Mouse (Mus musculus) embryonic facial prominence, embryonic 14.5 days (tissue): Measurements from ENCODE around the gene Zfp667. TPM values are rescaled to one million over a fixed set of nuclear protein-coding genes. Genes with fewer than 3 reads are reported as not detected.
"Not testable (repeated sequence)": the region's sequence is repeated elsewhere in the genome, so short reads cannot be mapped to it uniquely, and the experiment has no call there.

ENCODE experiments used
- ATAC-seq: fragments of 200-750 bp; cut with Nextera tagmentation; 2 replicates; pipeline ENCODE4 v1.8.0; 2017; ENCODE audit warnings: low read depth, moderate number of reproducible peaks, moderate TSS enrichment
- DNase-seq: peaks from one replicate; pipeline ENCODE4 v3.0.0-alpha.2; 2015; ENCODE audit warnings: low spot score
- H3K27ac ChIP-seq: fragments of 300-500 bp; sonication (generic); replicated peaks from 2 replicates; pipeline ENCODE4 v1.5.1; 2014; ENCODE audit warnings: low read depth, mild to moderate bottlenecking, low read length, moderate library complexity
- H3K27me3 ChIP-seq: fragments of 300-500 bp; sonication (generic); replicated peaks from 2 replicates; pipeline ENCODE4 v1.6.1; 2014; ENCODE audit warnings: low read length; ENCODE audit not compliant: control insufficient read depth, insufficient read depth
- H3K36me3 ChIP-seq: fragments of 300-500 bp; sonication (generic); 2 replicates; pipeline ENCODE4 v1.6.1; 2014; ENCODE audit warnings: low read length, mixed read lengths; ENCODE audit not compliant: control insufficient read depth, insufficient read depth
- H3K4me1 ChIP-seq: fragments of 300-500 bp; sonication (generic); 2 replicates; pipeline ENCODE4 v1.6.1; 2014; ENCODE audit warnings: antibody characterized with exemption, low read length; ENCODE audit not compliant: control insufficient read depth, insufficient read depth
- H3K4me2 ChIP-seq: fragments of 300-500 bp; sonication (generic); 2 replicates; pipeline ENCODE4 v1.6.1; 2014; ENCODE audit warnings: low read depth, mild to moderate bottlenecking, low read length, moderate library complexity, mixed read lengths
- H3K4me3 ChIP-seq: fragments of 300-500 bp; sonication (generic); 2 replicates; pipeline ENCODE4 v1.5.1; 2014; ENCODE audit warnings: low read depth, mild to moderate bottlenecking, low read length
- H3K9ac ChIP-seq: fragments of 300-500 bp; sonication (generic); 2 replicates; pipeline ENCODE4 v1.6.1; 2014; ENCODE audit warnings: low read depth, mild to moderate bottlenecking, low read length, moderate library complexity, mixed read lengths
- H3K9me3 ChIP-seq: fragments of 300-500 bp; sonication (generic); 2 replicates; pipeline ENCODE4 v1.6.1; 2016; ENCODE audit warnings: low read length; ENCODE audit not compliant: control insufficient read depth
- WGBS: fragments of 180-500 bp; shearing (Covaris S2); extraction: QIAGEN DNeasy Blood & Tissue Kit; methylation state at CpG from one replicate; pipeline ENCODE4 v1.1.7; 2014; 5-methylcytosine and 5-hydroxymethylcytosine counted together
- polyA plus RNA-seq: library from polyadenylated mRNA; unstranded; fragments of >200 nt; fragmentation: Nextera tagmentation; extraction: Ambion mirVana; gene quantifications from 2 replicates; pipeline ENCODE4 v1.2.1, GENCODE M21; 2014

Zfp667 gene
- polyA plus RNA-seq, 1 experiment from 2014 or later = 11.9 TPM

DNA sequence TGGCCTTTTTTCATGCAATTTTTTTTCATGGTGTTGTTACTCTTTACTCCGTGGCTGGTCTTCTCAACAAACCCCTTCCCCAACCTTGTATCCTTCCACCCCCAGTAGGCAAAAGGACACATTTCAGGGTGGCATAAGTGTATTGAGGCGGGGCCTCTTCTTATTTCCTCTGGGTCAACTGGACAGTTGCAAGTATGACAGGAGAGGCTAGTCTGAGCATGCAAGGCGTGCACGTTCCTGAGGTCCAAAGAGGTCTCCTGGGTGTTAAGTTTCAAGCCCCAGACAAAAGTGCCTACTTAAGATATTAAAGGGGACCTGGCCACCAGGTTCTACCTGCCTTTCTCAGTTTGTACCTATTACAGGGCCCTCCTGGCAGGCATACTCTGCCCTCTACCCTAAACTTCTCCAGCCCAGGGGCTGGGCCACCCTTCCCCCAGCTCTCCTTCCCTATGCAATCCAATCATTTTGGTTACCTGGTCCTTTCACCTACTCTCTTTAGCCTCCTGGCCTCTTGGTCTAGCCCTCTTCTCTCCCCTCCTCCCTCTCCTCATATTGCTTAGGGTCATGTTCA, 1.9 kb upstream of the Zfp667 start:
- DNase-seq (no peak), ATAC-seq (no peak)
- H3K27ac ChIP-seq = no peak overlapping the region
- H3K4me1 ChIP-seq = peaks cover 12% of the 10 kb centered on the region
- H3K9ac ChIP-seq = no peak overlapping the region
- H3K4me3 ChIP-seq = no peak overlapping the region
- H3K36me3 ChIP-seq = no peaks in the 10 kb centered on the region
- WGBS = 80% methylated on average over 4 of the region's 4 CpGs
- H3K9me3 ChIP-seq = no peaks in the 10 kb centered on the region
- no peak overlapping the region for H3K4me2 ChIP-seq
- no peaks in the 10 kb centered on the region for H3K27me3 ChIP-seq

DNA sequence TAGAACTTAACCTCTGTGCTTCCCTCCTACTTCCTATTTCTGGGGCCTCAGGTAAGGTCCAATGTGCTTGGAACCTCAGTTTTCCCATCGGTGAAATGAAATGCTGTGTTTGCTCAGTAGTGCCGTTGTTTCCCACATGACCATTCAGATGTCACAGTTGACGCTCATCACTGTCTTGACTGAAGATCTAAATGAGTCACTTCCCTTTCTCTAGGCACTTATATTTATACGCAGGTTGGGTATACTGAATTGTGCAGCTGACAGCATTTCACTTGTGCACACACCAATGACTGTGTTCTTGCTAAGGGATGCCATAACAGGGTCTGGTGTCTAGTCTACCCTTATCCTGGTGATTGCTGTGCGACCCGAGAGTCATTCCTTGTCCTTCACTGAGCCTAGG, 1.0 kb upstream of the Zfp667 start:
- Histone ChIP-seq H3K9ac (no peak overlapping the region), H3K4me1 (peaks cover 12% of the 10 kb centered on the region), H3K9me3 (no peaks in the 10 kb centered on the region), H3K27ac (peak overlapping the region; percentile 88; the same call in 1 of the 2 replicates), H3K36me3 (no peaks in the 10 kb centered on the region), H3K27me3 (no peaks in the 10 kb centered on the region), H3K4me2 (peak overlapping the region; percentile 85), H3K4me3 (no peak overlapping the region)
- ATAC-seq = no peak
- DNase-seq = no peak
- WGBS = 85% methylated on average over 6 of the region's 6 CpGs

DNA sequence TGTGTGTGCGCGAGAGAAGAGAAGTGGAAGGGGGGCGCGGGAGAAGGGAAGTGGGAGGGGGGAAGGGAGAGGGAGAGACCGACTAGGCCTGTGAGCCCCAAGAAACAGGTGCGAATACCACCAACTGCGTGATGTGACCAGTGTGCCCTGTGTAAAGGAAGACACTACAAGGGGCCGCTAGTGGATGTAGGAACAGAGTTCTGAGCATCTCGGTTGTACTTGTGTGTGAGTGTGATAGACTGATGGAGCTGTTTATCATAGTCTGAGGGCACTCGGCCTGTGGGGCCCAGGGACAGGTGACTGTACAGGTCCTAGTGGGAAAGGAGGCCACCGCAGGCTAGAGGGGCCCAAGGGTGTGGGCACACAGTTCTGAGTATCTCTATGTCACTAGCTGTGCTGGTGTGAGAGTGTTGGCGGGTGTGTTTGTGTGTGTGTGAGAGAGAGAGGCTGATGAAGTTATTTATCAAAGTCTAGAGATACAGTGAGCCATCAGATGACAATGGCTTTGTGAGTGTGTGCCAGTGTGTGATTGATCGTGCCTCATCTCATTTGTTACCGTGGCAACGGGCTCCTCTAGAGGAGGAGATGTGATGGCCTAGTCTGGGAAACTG, 647 bp downstream of the Zfp667 start:
- Histone ChIP-seq H3K9ac (peak overlapping the region; percentile 69), H3K4me1 (peaks cover 12% of the 10 kb centered on the region), H3K36me3 (0 out of 2 replicates have a peak, but pooled peaks cover 3% of the 10 kb centered on the region), H3K27ac (peak overlapping the region; percentile 39; the same call in 1 of the 2 replicates), H3K9me3 (no peaks in the 10 kb centered on the region), H3K4me3 (peak overlapping the region; percentile 52), H3K27me3 (no peaks in the 10 kb centered on the region), H3K4me2 (peak overlapping the region; percentile 85)
- peak; percentile 0; the same call in 1 of the 2 replicates for ATAC-seq
- 28% methylated on average over 15 of the region's 15 CpGs for WGBS
- DNase-seq = no peak

DNA sequence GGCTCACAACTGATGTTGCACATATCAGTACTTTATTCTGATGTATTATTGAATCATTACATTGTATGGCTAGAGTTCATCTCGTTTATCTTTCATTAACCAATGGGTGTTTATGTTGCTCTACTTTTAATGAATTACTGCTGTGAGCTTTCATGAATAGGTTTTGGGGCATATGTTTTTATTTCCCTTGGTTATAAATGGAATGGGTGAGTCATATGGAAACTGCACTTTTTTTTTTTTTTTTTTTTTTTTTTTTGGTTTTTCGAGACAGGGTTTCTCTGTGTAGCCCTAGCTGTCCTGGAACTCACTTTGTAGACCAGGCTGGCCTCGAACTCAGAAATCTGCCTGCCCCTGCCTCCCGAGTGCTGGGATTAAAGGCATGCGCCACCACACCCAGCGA, 4.7 kb downstream of the Zfp667 start:
- not testable (repeated sequence) for H3K27me3 ChIP-seq, H3K4me1 ChIP-seq, H3K4me3 ChIP-seq, H3K9me3 ChIP-seq, H3K4me2 ChIP-seq, H3K27ac ChIP-seq, DNase-seq, ATAC-seq, H3K9ac ChIP-seq
- H3K36me3 ChIP-seq = peaks cover 31% of the 10 kb centered on the region
- WGBS = 88% methylated on average over 5 of the region's 6 CpGs

DNA sequence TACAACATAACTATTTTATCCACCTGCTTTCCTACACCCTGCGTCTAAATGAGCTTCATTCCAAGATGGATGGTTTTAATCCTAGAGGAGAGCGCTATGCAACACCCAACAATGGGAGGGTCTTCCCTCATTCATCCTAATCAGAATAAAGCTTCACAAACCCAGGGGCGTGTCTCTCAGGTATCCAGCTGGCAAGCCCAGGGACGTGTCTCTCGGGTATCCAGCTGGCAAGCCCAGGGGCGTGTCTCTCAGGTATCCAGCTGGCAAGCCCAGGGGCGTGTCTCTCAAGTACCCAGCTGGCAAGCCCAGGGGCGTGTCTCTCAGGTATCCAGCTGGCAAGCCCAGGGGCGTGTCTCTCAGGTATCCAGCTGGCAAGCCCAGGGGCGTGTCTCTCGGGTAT, 14.4 kb downstream of the Zfp667 start:
- not testable (repeated sequence) for H3K4me2 ChIP-seq, H3K9ac ChIP-seq, H3K4me3 ChIP-seq, H3K27me3 ChIP-seq, H3K27ac ChIP-seq, H3K4me1 ChIP-seq, ATAC-seq
- peak; percentile 52 for DNase-seq
- WGBS = 76% methylated on average over 11 of the region's 11 CpGs
- peaks cover 14% of the 10 kb centered on the region for H3K9me3 ChIP-seq
- H3K36me3 ChIP-seq = peaks cover 36% of the 10 kb centered on the region

DNA sequence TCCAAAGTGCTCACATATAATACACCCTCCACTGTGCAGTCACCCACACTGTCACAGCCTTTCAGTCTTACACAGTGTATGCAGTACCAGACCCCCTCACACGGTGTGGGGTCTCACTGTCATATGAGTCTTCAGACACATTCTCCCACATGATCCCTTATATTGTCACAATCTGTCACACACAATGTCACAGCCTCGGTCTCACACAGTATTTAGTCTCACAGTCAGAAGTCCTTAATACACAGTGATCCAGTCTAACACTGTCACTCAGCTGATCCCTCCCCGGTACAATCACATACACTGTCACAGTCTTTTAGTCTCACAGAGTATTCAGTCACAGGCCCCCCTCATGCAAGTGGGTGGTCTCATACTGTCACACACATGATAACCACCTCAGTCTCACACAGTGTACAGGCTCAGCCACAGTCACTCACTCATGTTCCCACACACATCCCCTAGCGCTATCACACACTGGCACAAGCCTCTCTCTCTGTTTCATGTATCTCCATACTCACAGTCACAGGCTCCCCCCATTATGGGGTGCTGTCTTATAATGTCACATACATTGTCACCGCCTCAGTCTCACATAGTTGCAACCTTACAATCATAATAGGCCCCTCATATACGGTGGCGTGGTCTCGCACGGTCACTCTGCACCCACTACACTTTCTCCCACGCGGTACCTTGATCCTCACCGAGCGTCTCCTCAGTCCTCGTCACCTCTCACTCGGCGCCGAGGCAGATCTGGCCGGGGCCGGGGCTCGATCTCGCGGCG, 44.3 kb downstream of the Zfp667 start:
- 16% methylated on average over 23 of the region's 23 CpGs for WGBS
- peak; percentile 5 for DNase-seq

DNA sequence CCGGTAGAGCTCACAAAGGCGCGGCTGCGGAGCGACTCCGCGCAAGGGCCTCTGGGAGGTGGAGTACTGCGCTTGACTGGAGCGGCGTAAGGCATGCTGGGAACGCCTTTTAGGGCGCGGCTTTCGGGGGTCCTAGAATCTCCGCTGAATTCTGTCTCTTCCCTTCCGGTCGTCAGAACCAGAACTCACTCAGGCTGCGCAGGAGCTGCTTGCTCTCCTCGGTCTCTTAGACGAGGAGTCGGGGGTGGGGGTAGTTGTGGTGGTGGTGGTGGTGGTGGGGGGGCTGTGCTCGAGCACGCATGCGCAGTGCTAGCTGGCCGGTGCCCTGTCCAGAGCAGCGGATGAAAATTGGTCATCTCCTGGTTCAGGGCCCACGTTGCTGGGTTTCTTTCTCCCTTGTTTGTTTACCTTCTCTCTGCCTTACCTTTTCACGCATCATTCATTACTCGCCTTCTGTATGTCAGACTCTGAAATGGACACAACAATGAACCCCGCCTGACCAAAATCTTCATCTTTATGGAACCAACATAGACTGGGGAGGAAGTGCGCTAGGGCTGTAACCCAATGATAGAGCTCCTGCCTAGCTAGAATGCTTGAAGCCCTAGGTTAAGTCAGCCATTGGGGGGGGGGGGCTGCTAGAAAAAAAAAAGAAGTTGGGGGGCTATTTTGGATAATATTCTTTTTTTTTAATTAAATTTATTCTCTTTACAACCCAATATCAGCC, 45.0 kb downstream of the Zfp667 start, which contains the start of gene Zfp583:
TSS of gene Zfp583 (minus strand) at position 53 of the 724 bp plus-strand sequence.
- DNase-seq (peak; percentile 97), ATAC-seq (peak; percentile 97)
- Histone ChIP-seq H3K4me1 (peaks cover 6% of the 10 kb centered on the region; the same call in 1 of the 2 replicates), H3K36me3 (0 out of 2 replicates have a peak, but pooled peaks cover 6% of the 10 kb centered on the region), H3K27me3 (no peaks in the 10 kb centered on the region), H3K4me3 (peak within 1 kb of the TSS; percentile 66), H3K27ac (peak within 1 kb of the TSS; percentile 81), H3K9ac (peak within 1 kb of the TSS; percentile 85), H3K4me2 (peak within 1 kb of the TSS; percentile 74), H3K9me3 (0 out of 2 replicates have a peak, but pooled peaks cover 6% of the 10 kb centered on the region)
- WGBS = 7% methylated on average over 25 of the region's 31 CpGs

More for the DNA sequence above, 44.3 kb downstream of the Zfp667 start:
- Histone ChIP-seq H3K27me3 (no peaks in the 10 kb centered on the region), H3K9ac (peak overlapping the region; percentile 85), H3K4me2 (peak overlapping the region; percentile 74), H3K36me3 (0 out of 2 replicates have a peak, but pooled peaks cover 6% of the 10 kb centered on the region), H3K27ac (peak overlapping the region; percentile 81), H3K4me1 (peaks cover 6% of the 10 kb centered on the region; the same call in 1 of the 2 replicates), H3K4me3 (peak overlapping the region; percentile 66), H3K9me3 (0 out of 2 replicates have a peak, but pooled peaks cover 6% of the 10 kb centered on the region)
- ATAC-seq = peak; percentile 82

DNA sequence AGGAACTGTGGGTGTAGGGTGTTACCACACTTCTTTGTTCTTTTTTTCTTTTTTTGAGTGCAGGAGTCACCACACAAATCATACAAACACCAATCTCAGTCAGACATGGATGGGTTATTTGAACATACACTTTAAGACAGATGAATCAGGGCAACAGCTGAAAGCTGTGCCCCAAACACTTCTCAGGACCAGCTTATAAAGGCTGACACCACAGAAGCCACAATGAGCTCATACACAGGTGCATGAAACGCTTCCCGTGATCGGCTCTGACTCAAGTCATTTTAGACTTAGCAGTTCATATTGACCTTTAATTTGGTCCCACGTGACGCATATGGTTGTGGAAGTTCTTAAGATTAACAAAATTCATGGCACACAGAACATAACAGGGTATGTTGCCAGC, 53.5 kb downstream of the Zfp667 start:
- no peak for ATAC-seq

More for the DNA sequence above, 53.5 kb downstream of the Zfp667 start:
- Histone ChIP-seq H3K4me1 (no peaks in the 10 kb centered on the region), H3K27ac (no peak overlapping the region), H3K9me3 (no peaks in the 10 kb centered on the region), H3K36me3 (no peaks in the 10 kb centered on the region), H3K4me2 (no peak overlapping the region), H3K27me3 (no peaks in the 10 kb centered on the region), H3K9ac (no peak overlapping the region), H3K4me3 (no peak overlapping the region)
- 85% methylated on average over 5 of the region's 5 CpGs for WGBS
- no peak for DNase-seq
